Mouse (Mus musculus) ES-E14 (cell line): ENCODE results near the gene Astl. TPM values are rescaled to one million over a fixed set of nuclear protein-coding genes. Genes with fewer than 3 reads are reported as not detected.

Experiments
- DNase-seq: peaks from one replicate; pipeline ENCODE4 v3.0.0-alpha.2; 2013; ENCODE audit warnings: low read depth, low spot score
- H3K27ac ChIP-seq: 2 replicates; pipeline ENCODE4 v1.5.1; 2012; ENCODE audit warnings: low read depth, mild to moderate bottlenecking, low read length, moderate library complexity, mixed read lengths; ENCODE audit not compliant: poor library complexity, insufficient read depth, severe bottlenecking
- H3K36me3 ChIP-seq: 2 replicates; pipeline ENCODE4 v1.6.1; 2012; ENCODE audit warnings: mild to moderate bottlenecking, low read length, moderate library complexity, mixed read lengths; ENCODE audit not compliant: control insufficient read depth, poor library complexity, insufficient read depth, severe bottlenecking
- H3K4me1 ChIP-seq, 2 experiments: fragments of 150-350 bp in 1 of 2; sonication (generic) in 1 of 2; 2 replicates each; pipeline ENCODE4 v1.6.1; 2012; ENCODE audit warnings: low read length in 2 of 2, mild to moderate bottlenecking in 1 of 2, mixed read lengths in 1 of 2; ENCODE audit not compliant: control insufficient read depth in 2 of 2, insufficient read depth in 2 of 2, poor library complexity in 1 of 2
- H3K4me3 ChIP-seq, 2 experiments: fragments of 150-350 bp in 1 of 2; sonication (generic) in 1 of 2; 2 replicates each; pipeline ENCODE4 v1.5.1; 2012; ENCODE audit warnings: low read length in 2 of 2, low read depth in 1 of 2, mild to moderate bottlenecking in 1 of 2, mixed read lengths in 1 of 2; ENCODE audit not compliant: insufficient read depth in 1 of 2, poor library complexity in 1 of 2, severe bottlenecking in 1 of 2
- H3K9ac ChIP-seq: 2 replicates; pipeline ENCODE4 v1.6.1; 2012; ENCODE audit warnings: low read depth, mild to moderate bottlenecking, low read length, mixed read lengths; ENCODE audit not compliant: poor library complexity, insufficient read depth, severe bottlenecking
- H3K9me3 ChIP-seq: fragments of 150-350 bp; sonication (generic); 2 replicates; pipeline ENCODE4 v1.6.1; 2012; ENCODE audit warnings: low read depth, mild to moderate bottlenecking, low read length; ENCODE audit not compliant: control insufficient read depth, insufficient read depth
- CHD2 ChIP-seq: IDR thresholded peaks from 2 replicates; pipeline ENCODE4 v1.6.1; 2014; ENCODE audit warnings: mild to moderate bottlenecking, low read depth, low read length, inconsistent platforms
- HCFC1 ChIP-seq: IDR thresholded peaks from 2 replicates; pipeline ENCODE4 v1.6.1; 2012; ENCODE audit warnings: low read length, inconsistent platforms, borderline replicate concordance; ENCODE audit not compliant: insufficient read depth
- MAFK ChIP-seq: IDR thresholded peaks from 2 replicates; pipeline ENCODE4 v1.6.1; 2014; ENCODE audit warnings: mild to moderate bottlenecking, low read depth, low read length, inconsistent platforms; ENCODE audit not compliant: insufficient read depth
- ZC3H11A ChIP-seq: IDR thresholded peaks from 2 replicates; pipeline ENCODE4 v1.6.1; 2012; ENCODE audit warnings: low read depth, mild to moderate bottlenecking, inconsistent platforms, low read length, borderline replicate concordance
- ZNF384 ChIP-seq: IDR thresholded peaks from 2 replicates; pipeline ENCODE4 v1.6.1; 2012; ENCODE audit warnings: low read depth, low read length, inconsistent platforms
- in situ Hi-C, 2 experiments: fragments of 600-800 bp; cut with MboI; formaldehyde crosslinking; loops; one replicate each; pipeline ENCODE4 v1.15.1; 2025; ENCODE audit warnings: low sequenced_read_pairs in 2 of 2, inconsistent platforms in 1 of 2; ENCODE audit not compliant: unreplicated experiment in 2 of 2
- total RNA-seq: library from RNA; depleted of rRNA; stranded (reverse); fragments of 300-350 nt; gene quantifications from 2 replicates; pipeline ENCODE4 v1.2.3, GENCODE M21; 2012

The Astl gene
- total RNA-seq, 1 experiment, result not detected

DNA sequence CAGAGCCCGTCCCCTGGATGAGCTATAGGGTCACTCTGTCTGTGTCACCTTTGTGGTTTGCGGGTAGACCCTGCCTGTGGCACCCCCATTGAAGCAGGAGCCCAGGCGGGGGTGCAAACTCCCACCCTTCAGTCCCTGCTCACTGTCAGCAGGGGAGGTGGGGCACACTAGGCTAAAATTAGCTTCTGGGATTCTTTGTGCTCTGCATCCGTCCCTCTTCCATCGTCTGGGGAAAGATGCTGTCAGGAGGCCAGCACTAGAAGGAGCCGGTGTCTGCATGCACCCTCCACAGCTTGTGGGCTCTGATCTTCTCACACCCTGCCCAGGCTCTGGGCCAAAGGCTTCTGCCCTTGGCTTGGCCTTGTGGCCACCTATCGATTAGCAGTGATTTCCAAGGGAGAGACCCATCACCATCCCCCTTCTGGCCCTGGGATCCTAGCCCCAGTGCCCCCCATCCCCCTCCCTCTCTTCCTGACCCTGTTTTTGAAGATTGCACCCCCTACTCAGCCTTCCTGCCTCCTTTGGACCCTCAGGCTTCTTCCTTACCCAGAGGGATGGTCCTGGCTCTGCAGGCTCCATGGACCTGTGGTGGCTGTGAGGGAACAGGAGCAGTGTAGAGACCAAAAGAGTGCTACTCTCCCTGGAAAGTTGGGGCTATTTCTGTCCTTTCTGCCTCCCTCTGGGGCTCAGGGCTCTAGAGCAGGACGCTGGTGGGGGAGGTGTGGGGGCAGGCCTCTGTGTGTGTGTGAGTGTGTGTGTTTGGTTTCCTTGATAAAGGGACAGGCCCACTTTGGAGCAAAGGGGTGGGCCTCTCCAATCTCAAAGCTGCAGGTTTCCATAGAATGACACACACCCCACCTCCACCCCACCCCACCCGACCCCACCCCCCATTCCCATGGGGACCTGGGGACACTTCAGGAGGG, 32.4 kb downstream of the Astl start:
- no peak for TF ChIP-seq HCFC1
- TF ChIP-seq CHD2, result no peak
- Histone ChIP-seq H3K36me3 (no peaks in the 10 kb centered on the region), H3K9me3 (no peaks in the 10 kb centered on the region), H3K4me3 (no peak overlapping the region), H3K4me1 (peaks cover 0 to 4% of the 10 kb centered on the region in 2 experiments; a peak in 1 of 4 replicates), H3K27ac (no peak overlapping the region), H3K9ac (no peak overlapping the region)
- no peak for DNase-seq
- in situ Hi-C loops, result no loop called here

DNA sequence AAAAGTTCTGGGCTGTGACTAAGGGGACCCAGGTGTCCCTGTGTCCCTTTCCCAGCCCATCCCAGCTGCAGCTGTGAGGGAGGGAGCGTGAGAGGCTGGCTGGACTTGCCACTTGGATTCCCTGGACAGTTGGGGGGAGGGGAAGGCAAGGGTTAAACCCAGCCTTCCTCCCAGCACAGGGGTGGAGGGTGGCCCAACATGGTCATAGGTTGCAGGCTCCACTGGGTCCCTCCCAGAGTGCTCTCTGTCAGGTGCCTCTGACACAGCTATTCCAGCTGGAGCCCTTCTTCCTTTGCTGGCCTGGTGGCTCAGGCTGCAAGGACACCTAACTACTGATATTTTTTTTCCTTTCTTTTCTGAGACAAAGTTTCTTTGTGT, 33.0 kb downstream of the Astl start:
- H3K4me1 ChIP-seq, result peaks cover 0 to 4% of the 10 kb centered on the region in 2 experiments; a peak in 1 of 4 replicates
- H3K4me3 ChIP-seq, result no peak overlapping the region
- no peak overlapping the region for H3K9ac ChIP-seq
- no peaks in the 10 kb centered on the region for H3K36me3 ChIP-seq
- no peaks in the 10 kb centered on the region for H3K9me3 ChIP-seq
- in situ Hi-C loops, result no loop called here
- TF ChIP-seq ZC3H11A (no peak), MAFK (no peak), ZNF384 (no peak), CHD2 (no peak), HCFC1 (no peak)
- no peak overlapping the region for H3K27ac ChIP-seq
- DNase-seq, result no peak

DNA sequence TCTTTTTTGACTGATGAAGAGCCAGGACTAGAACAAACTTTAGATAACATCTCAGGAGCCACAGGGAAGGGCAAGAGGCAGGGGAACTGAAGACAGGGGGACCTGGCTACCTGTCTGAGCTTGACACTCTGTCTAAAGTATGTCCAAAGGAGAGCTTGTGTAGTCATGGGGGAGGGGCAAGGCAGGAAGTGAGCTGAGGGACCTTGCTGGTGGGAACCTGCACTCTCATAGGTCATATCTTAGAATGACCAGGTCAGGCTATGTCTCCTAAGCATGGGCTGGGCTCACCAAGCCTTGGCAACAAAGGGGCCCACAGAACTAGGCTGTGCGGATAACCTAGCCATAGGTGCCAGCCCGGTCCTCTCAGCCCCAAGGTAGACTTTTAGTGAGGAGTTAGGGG, 33.6 kb downstream of the Astl start:
- Histone ChIP-seq H3K4me3 (no peak overlapping the region), H3K36me3 (no peaks in the 10 kb centered on the region), H3K27ac (no peak overlapping the region), H3K4me1 (peaks cover 0 to 4% of the 10 kb centered on the region in 2 experiments; a peak in 1 of 4 replicates), H3K9ac (no peak overlapping the region), H3K9me3 (no peaks in the 10 kb centered on the region)
- TF ChIP-seq ZNF384 (no peak), MAFK (no peak), ZC3H11A (no peak), HCFC1 (no peak), CHD2 (no peak)
- in situ Hi-C loops, result no loop called here
- no peak for DNase-seq

DNA sequence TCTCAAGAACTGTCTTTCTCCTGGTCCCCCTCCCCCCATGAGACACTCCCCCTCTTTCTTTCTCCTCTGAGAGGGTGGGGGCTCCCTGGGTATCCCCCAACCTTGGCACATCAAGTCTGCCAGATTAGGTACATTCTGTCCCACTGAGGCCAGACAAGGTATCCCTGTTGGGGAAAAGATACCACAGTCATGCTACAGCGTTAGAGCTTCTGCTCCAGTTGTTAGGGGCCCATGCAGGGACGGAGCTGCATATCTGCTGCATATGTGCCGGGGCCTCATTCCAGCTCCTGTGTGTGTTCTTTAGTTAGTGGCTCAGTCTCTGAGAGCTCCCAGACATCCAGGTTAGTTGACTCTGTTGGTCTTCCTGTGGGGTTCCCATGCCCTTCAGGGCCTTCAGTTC, 35.7 kb downstream of the Astl start:
- TF ChIP-seq ZC3H11A (no peak), MAFK (no peak), ZNF384 (no peak), HCFC1 (no peak), CHD2 (no peak)
- Histone ChIP-seq H3K9me3 (no peaks in the 10 kb centered on the region), H3K4me3 (no peak overlapping the region), H3K4me1 (peaks cover 0 to 4% of the 10 kb centered on the region in 2 experiments; a peak in 1 of 4 replicates), H3K36me3 (no peaks in the 10 kb centered on the region), H3K9ac (no peak overlapping the region), H3K27ac (no peak overlapping the region)
- DNase-seq, result no peak
- in situ Hi-C loops, result no loop called here

DNA sequence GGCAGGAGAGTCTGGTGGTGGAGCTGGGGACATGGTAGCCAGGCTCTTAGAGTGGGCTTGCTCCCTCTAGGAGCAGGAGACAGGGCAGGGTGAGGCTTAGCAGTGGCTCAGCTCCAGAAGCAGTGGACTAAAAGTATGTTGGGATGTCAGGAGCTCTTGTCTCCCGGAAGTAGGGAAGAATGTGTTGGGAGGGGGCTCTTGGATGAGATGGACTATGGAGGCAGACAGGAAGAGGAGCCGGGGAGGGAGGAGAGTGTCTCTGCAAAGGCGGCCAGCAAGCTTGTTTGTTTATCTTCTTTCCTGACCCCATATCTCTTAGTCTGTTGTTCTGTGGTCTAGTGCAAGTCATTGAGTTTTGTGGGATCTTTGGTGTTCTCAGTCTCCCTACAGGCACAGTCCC, 36.6 kb downstream of the Astl start:
- H3K9ac ChIP-seq, result no peak overlapping the region
- DNase-seq, result no peak
- no peak overlapping the region for H3K4me3 ChIP-seq
- H3K4me1 ChIP-seq, result peaks cover 0 to 4% of the 10 kb centered on the region in 2 experiments; a peak in 1 of 4 replicates
- no peaks in the 10 kb centered on the region for H3K36me3 ChIP-seq
- no peaks in the 10 kb centered on the region for H3K9me3 ChIP-seq
- in situ Hi-C loops, result no loop called here
- TF ChIP-seq HCFC1 (no peak), MAFK (no peak), CHD2 (no peak), ZC3H11A (no peak), ZNF384 (no peak)
- H3K27ac ChIP-seq, result no peak overlapping the region
